Comparison of ENCODE assay signal across 13 mouse cellular contexts in genomic region chr4:132346661-132347060, GRCm38 (mm10). TPM values are rescaled to one million over a fixed set of nuclear protein-coding genes. Genes with fewer than 3 reads are reported as not detected.
A peak's percentile ranks its signal among the peaks of the same experiment; 100 is the strongest.
DNase-seq lines count a peak whose midpoint lies in the region; ATAC-seq lines count a peak whose summit lies in the region.
"Had no signal": no experiment of that assay in that cellular context is flagged by ENCODE, and none has a peak within 500 bp of the region (broad histone marks: within the 10 kb centered on the region; RNA-seq: fewer than 3 reads in every experiment).

No protein-coding gene starts in this region.

- H3K36me3 ChIP-seq in liver, embryonic 12.5 days = peaks cover 34% of the 10 kb centered on the region
- H3K36me3 ChIP-seq: neural tube, embryonic 12.5 days had no signal

- no peak overlapping the region for H3K4me2 ChIP-seq in liver, embryonic 12.5 days
- H3K4me2 ChIP-seq: neural tube, embryonic 12.5 days had no signal

- no peak for ATAC-seq in CD4-positive, CD25-positive, alpha-beta regulatory T cell, adult 4 months
- no peak for ATAC-seq in liver, embryonic 12.5 days
- 0 out of 2 replicates have a peak, but pooled peaks have one; percentile 18 for ATAC-seq in megakaryocyte progenitor cell, adult 5-6 weeks (replicated peaks; ENCODE audit: poor library complexity)

- WGBS in liver, embryonic 12.5 days (ENCODE audit: insufficient replicate concordance) = 40% methylated on average over 3 of the region's 3 CpGs

- peak; percentile 43 for DNase-seq in CD4-positive, CD25-positive, alpha-beta regulatory T cell, adult 2 months (ENCODE audit: low read depth, low spot score)
- DNase-seq in liver (no peak), MN1 (ENCODE audit: low spot score) (peak; percentile 26)
- no peak for DNase-seq in Muller cell, postnatal 12 days (ENCODE audit: inconsistent ontology term)
- no peak for DNase-seq in cerebellum, adult 18-20 months
- DNase-seq: gastrocnemius, postnatal 25 days; midbrain, embryonic 14.5 days; thymus, postnatal 4 days had no signal

- no peak overlapping the region for H3K9ac ChIP-seq in liver, embryonic 12.5 days
- H3K9ac ChIP-seq: neural tube, embryonic 12.5 days had no signal

- H3K4me1 ChIP-seq in liver, embryonic 12.5 days = peaks cover 55% of the 10 kb centered on the region

- 0 out of 2 replicates have a peak overlapping the region, but pooled peaks have one; percentile 47 for H3K27ac ChIP-seq in liver, embryonic 12.5 days
- H3K27ac ChIP-seq: neural tube, embryonic 12.5 days had no signal

- no peaks in the 10 kb centered on the region for H3K9me3 ChIP-seq in liver, embryonic 12.5 days (replicated peaks)
- H3K9me3 ChIP-seq: neural tube, embryonic 12.5 days had no signal

- H3K4me3 ChIP-seq in liver, embryonic 12.5 days = no peak overlapping the region
- H3K4me3 ChIP-seq: neural tube, embryonic 12.5 days had no signal

- no peaks in the 10 kb centered on the region for H3K27me3 ChIP-seq in liver, embryonic 12.5 days (replicated peaks)
- H3K27me3 ChIP-seq: neural tube, embryonic 12.5 days had no signal

RNA-seq across cellular contexts. Expression of gene Rcc1, which starts 6.7 kb away (rescaled TPM):
- polyA plus RNA-seq in CD4-positive, CD25-positive, alpha-beta regulatory T cell, adult 4 months (2017; shearing (Covaris generic)) = 10 to 100 TPM; 11.7 to 23.9 TPM
- 91.9 and 102 TPM in 2 replicates for polyA plus RNA-seq in liver, embryonic 12.5 days (2016; fragmentation: Nextera tagmentation; extraction: Ambion mirVana)
- total RNA-seq in megakaryocyte progenitor cell, adult 5-6 weeks (2015) = 24.2 and 26.8 TPM in 2 replicates
- 44.1 and 46.9 TPM in 2 replicates for total RNA-seq in megakaryocyte progenitor cell, adult 5-6 weeks (2017)

RNA-seq across cellular contexts. Expression of gene Trnau1ap, which starts 17.3 kb away (rescaled TPM):
- 10 to 100 TPM; 40.7 to 48.9 TPM for polyA plus RNA-seq in CD4-positive, CD25-positive, alpha-beta regulatory T cell, adult 4 months (2017; shearing (Covaris generic))
- 48.2 and 50.8 TPM in 2 replicates for polyA plus RNA-seq in liver, embryonic 12.5 days (2016; fragmentation: Nextera tagmentation; extraction: Ambion mirVana)
- total RNA-seq in megakaryocyte progenitor cell, adult 5-6 weeks (2015) = 32.2 and 45.6 TPM in 2 replicates
- total RNA-seq in megakaryocyte progenitor cell, adult 5-6 weeks (2017) = 34.4 and 43.4 TPM in 2 replicates

RNA-seq across cellular contexts. Expression of gene Rab42, which starts 43.5 kb away (rescaled TPM):
- 1 to 10 TPM in 1 of 2 experiments, not detected in 1; 1.0 TPM for polyA plus RNA-seq in CD4-positive, CD25-positive, alpha-beta regulatory T cell, adult 4 months (2017; shearing (Covaris generic))
- 0.61 and 1.0 TPM in 2 replicates for polyA plus RNA-seq in liver, embryonic 12.5 days (2016; fragmentation: Nextera tagmentation; extraction: Ambion mirVana)
- total RNA-seq in megakaryocyte progenitor cell, adult 5-6 weeks (2015) = not detected in 2 replicates
- 1.0 and 1.3 TPM in 2 replicates for total RNA-seq in megakaryocyte progenitor cell, adult 5-6 weeks (2017)
- total RNA-seq: common myeloid progenitor, adult 5-6 weeks had no signal

Comparison
In these comparisons a context has a peak if more than half of its experiments do, and no peak if none do; other contexts are left out.
1. DNase-seq: peak in CD4-positive, CD25-positive, alpha-beta regulatory T cell, adult 2 months (single experiment) and MN1 (single experiment); none in liver (single experiment), Muller cell, postnatal 12 days (single experiment) and cerebellum, adult 18-20 months (0 of 2).